Mouse (Mus musculus): ENCODE results near the gene Dgat2l6. TPM values are rescaled to one million over a fixed set of nuclear protein-coding genes. Genes with fewer than 3 reads are reported as not detected.

Gene Dgat2l6
- polyA plus RNA-seq, 1 experiment from 2014 or later, result not detected

GRCm38 (mm10) chrX:100516683-100517082 lies 8.0 kb upstream of the Dgat2l6 start:
- no peaks in the 10 kb centered on the region for H3K27me3 ChIP-seq (ENCODE audit: control insufficient read depth, insufficient read depth, low read length)
- H3K9me3 ChIP-seq (ENCODE audit: control insufficient read depth, low read depth, low read length), result no peaks in the 10 kb centered on the region
- no peak for ATAC-seq (ENCODE audit: insufficient number of reproducible peaks, insufficient read depth, low FRiP score, low read depth)
- H3K4me3 ChIP-seq (ENCODE audit: low read depth, low read length), result no peak overlapping the region
- no peaks in the 10 kb centered on the region for H3K36me3 ChIP-seq (ENCODE audit: control insufficient read depth, insufficient read depth, low read length)
- H3K27ac ChIP-seq (ENCODE audit: low read length), result no peak overlapping the region
- no peak overlapping the region for H3K9ac ChIP-seq (replicated peaks; ENCODE audit: low read depth, low read length)
- 84% methylated on average over 3 of the region's 3 CpGs for WGBS
- H3K4me1 ChIP-seq (ENCODE audit: control insufficient read depth, insufficient read depth, low read length), result no peaks in the 10 kb centered on the region
- H3K4me2 ChIP-seq (replicated peaks; ENCODE audit: low read depth, low read length), result no peak overlapping the region

- Histone ChIP-seq H3K9ac (replicated peaks; ENCODE audit: low read depth, low read length) (no peak overlapping the region), H3K4me3 (ENCODE audit: low read depth, low read length) (no peak overlapping the region), H3K4me1 (ENCODE audit: control insufficient read depth, insufficient read depth, low read length) (no peaks in the 10 kb centered on the region), H3K9me3 (ENCODE audit: control insufficient read depth, low read depth, low read length) (no peaks in the 10 kb centered on the region), H3K27ac (ENCODE audit: low read length) (no peak overlapping the region), H3K4me2 (replicated peaks; ENCODE audit: low read depth, low read length) (no peak overlapping the region), H3K36me3 (ENCODE audit: control insufficient read depth, insufficient read depth, low read length) (no peaks in the 10 kb centered on the region), H3K27me3 (ENCODE audit: control insufficient read depth, insufficient read depth, low read length) (no peaks in the 10 kb centered on the region)
- WGBS, result 88% methylated on average over 6 of the region's 6 CpGs
- ATAC-seq (ENCODE audit: insufficient number of reproducible peaks, insufficient read depth, low FRiP score, low read depth), result no peak
Observed at GRCm38 (mm10) chrX:100517626-100518025, 7.0 kb upstream of the Dgat2l6 start.

GRCm38 (mm10) chrX:100518532-100518931 lies 6.1 kb upstream of the Dgat2l6 start:
- H3K4me2 ChIP-seq (replicated peaks; ENCODE audit: low read depth, low read length), result no peak overlapping the region
- H3K9ac ChIP-seq (replicated peaks; ENCODE audit: low read depth, low read length), result no peak overlapping the region
- H3K27me3 ChIP-seq (ENCODE audit: control insufficient read depth, insufficient read depth, low read length), result no peaks in the 10 kb centered on the region
- no peak overlapping the region for H3K27ac ChIP-seq (ENCODE audit: low read length)
- 89% methylated on average over 2 of the region's 2 CpGs for WGBS
- no peaks in the 10 kb centered on the region for H3K36me3 ChIP-seq (ENCODE audit: control insufficient read depth, insufficient read depth, low read length)
- H3K9me3 ChIP-seq (ENCODE audit: control insufficient read depth, low read depth, low read length), result no peaks in the 10 kb centered on the region
- H3K4me3 ChIP-seq (ENCODE audit: low read depth, low read length), result no peak overlapping the region
- no peak for ATAC-seq (ENCODE audit: insufficient number of reproducible peaks, insufficient read depth, low FRiP score, low read depth)
- H3K4me1 ChIP-seq (ENCODE audit: control insufficient read depth, insufficient read depth, low read length), result no peaks in the 10 kb centered on the region

GRCm38 (mm10) chrX:100556026-100556425 lies 31.4 kb downstream of the Dgat2l6 start:
- no peak overlapping the region for H3K4me3 ChIP-seq (ENCODE audit: low read depth, low read length)
- no peaks in the 10 kb centered on the region for H3K27me3 ChIP-seq (ENCODE audit: control insufficient read depth, insufficient read depth, low read length)
- H3K9ac ChIP-seq (replicated peaks; ENCODE audit: low read depth, low read length), result no peak overlapping the region
- H3K27ac ChIP-seq (ENCODE audit: low read length), result no peak overlapping the region
- H3K36me3 ChIP-seq (ENCODE audit: control insufficient read depth, insufficient read depth, low read length), result no peaks in the 10 kb centered on the region
- H3K9me3 ChIP-seq (ENCODE audit: control insufficient read depth, low read depth, low read length), result no peaks in the 10 kb centered on the region
- no peak overlapping the region for H3K4me2 ChIP-seq (replicated peaks; ENCODE audit: low read depth, low read length)
- 86% methylated on average over 3 of the region's 3 CpGs for WGBS
- ATAC-seq (ENCODE audit: insufficient number of reproducible peaks, insufficient read depth, low FRiP score, low read depth), result no peak
- no peaks in the 10 kb centered on the region for H3K4me1 ChIP-seq (ENCODE audit: control insufficient read depth, insufficient read depth, low read length)

GRCm38 (mm10) chrX:100565696-100566095 lies 41.1 kb downstream of the Dgat2l6 start:
- H3K36me3 ChIP-seq (ENCODE audit: control insufficient read depth, insufficient read depth, low read length), result no peaks in the 10 kb centered on the region
- no peak overlapping the region for H3K4me3 ChIP-seq (ENCODE audit: low read depth, low read length)
- H3K9ac ChIP-seq (replicated peaks; ENCODE audit: low read depth, low read length), result no peak overlapping the region
- no peaks in the 10 kb centered on the region for H3K27me3 ChIP-seq (ENCODE audit: control insufficient read depth, insufficient read depth, low read length)
- H3K4me2 ChIP-seq (replicated peaks; ENCODE audit: low read depth, low read length), result no peak overlapping the region
- no peaks in the 10 kb centered on the region for H3K4me1 ChIP-seq (ENCODE audit: control insufficient read depth, insufficient read depth, low read length)
- 75% methylated on average over 3 of the region's 3 CpGs for WGBS
- no peak overlapping the region for H3K27ac ChIP-seq (ENCODE audit: low read length)
- ATAC-seq (ENCODE audit: insufficient number of reproducible peaks, insufficient read depth, low FRiP score, low read depth), result no peak
- H3K9me3 ChIP-seq (ENCODE audit: control insufficient read depth, low read depth, low read length), result no peaks in the 10 kb centered on the region

- Histone ChIP-seq H3K36me3 (ENCODE audit: control insufficient read depth, insufficient read depth, low read length) (no peaks in the 10 kb centered on the region), H3K4me1 (ENCODE audit: control insufficient read depth, insufficient read depth, low read length) (no peaks in the 10 kb centered on the region), H3K4me3 (ENCODE audit: low read depth, low read length) (no peak within 1 kb of the TSS), H3K4me2 (replicated peaks; ENCODE audit: low read depth, low read length) (no peak within 1 kb of the TSS), H3K27me3 (ENCODE audit: control insufficient read depth, insufficient read depth, low read length) (no peaks in the 10 kb centered on the region), H3K9me3 (ENCODE audit: control insufficient read depth, low read depth, low read length) (no peaks in the 10 kb centered on the region), H3K9ac (replicated peaks; ENCODE audit: low read depth, low read length) (no peak within 1 kb of the TSS), H3K27ac (ENCODE audit: low read length) (no peak within 1 kb of the TSS)
- ATAC-seq (ENCODE audit: insufficient number of reproducible peaks, insufficient read depth, low FRiP score, low read depth), result no peak
- WGBS, result 70% methylated on average over 1 of the region's 1 CpGs
Observed at GRCm38 (mm10) chrX:100571951-100572350, 47.3 kb downstream of the Dgat2l6 start, which contains the start of gene Awat1. Awat1 (plus strand) TSS chrX:100572251.

GRCm38 (mm10) chrX:100594791-100595190 lies 70.2 kb downstream of the Dgat2l6 start, which contains the start of gene P2ry4:
P2ry4 (minus strand) TSS chrX:100594869.
- H3K9me3 ChIP-seq (ENCODE audit: control insufficient read depth, low read depth, low read length), result no peaks in the 10 kb centered on the region
- no peaks in the 10 kb centered on the region for H3K4me1 ChIP-seq (ENCODE audit: control insufficient read depth, insufficient read depth, low read length)
- H3K4me2 ChIP-seq (replicated peaks; ENCODE audit: low read depth, low read length), result no peak within 1 kb of the TSS
- H3K27ac ChIP-seq (ENCODE audit: low read length), result no peak within 1 kb of the TSS
- no peak for ATAC-seq (ENCODE audit: insufficient number of reproducible peaks, insufficient read depth, low FRiP score, low read depth)
- no peaks in the 10 kb centered on the region for H3K27me3 ChIP-seq (ENCODE audit: control insufficient read depth, insufficient read depth, low read length)
- H3K9ac ChIP-seq (replicated peaks; ENCODE audit: low read depth, low read length), result no peak within 1 kb of the TSS
- no peak within 1 kb of the TSS for H3K4me3 ChIP-seq (ENCODE audit: low read depth, low read length)
- no peaks in the 10 kb centered on the region for H3K36me3 ChIP-seq (ENCODE audit: control insufficient read depth, insufficient read depth, low read length)
- 51% methylated on average over 4 of the region's 4 CpGs for WGBS

Other genes starting within 250 kb of the Dgat2l6 start
- 0.60 TPM in 1 of 2 replicates, not detected in the other for gene Otud6a, start 95.8 kb upstream of the Dgat2l6 start, polyA plus RNA-seq (2014; fragmentation: Nextera tagmentation; extraction: Ambion mirVana)
- gene Awat2, start 82.1 kb upstream of the Dgat2l6 start, polyA plus RNA-seq (2014; fragmentation: Nextera tagmentation; extraction: Ambion mirVana), result 0.85 and 1.5 TPM in 2 replicates
- 45.3 and 45.7 TPM in 2 replicates for gene Igbp1, start 30.5 kb upstream of the Dgat2l6 start, polyA plus RNA-seq (2014; fragmentation: Nextera tagmentation; extraction: Ambion mirVana)
- gene Awat1, start 47.4 kb downstream of the Dgat2l6 start, polyA plus RNA-seq (2014; fragmentation: Nextera tagmentation; extraction: Ambion mirVana), result not detected in 2 replicates
- gene P2ry4, start 70.0 kb downstream of the Dgat2l6 start, polyA plus RNA-seq (2014; fragmentation: Nextera tagmentation; extraction: Ambion mirVana), result not detected in 2 replicates
- gene Arr3, start 80.7 kb downstream of the Dgat2l6 start, polyA plus RNA-seq (2014; fragmentation: Nextera tagmentation; extraction: Ambion mirVana), result not detected in 2 replicates
- gene Kif4, start 100.9 kb downstream of the Dgat2l6 start, polyA plus RNA-seq (2014; fragmentation: Nextera tagmentation; extraction: Ambion mirVana), result 30.0 and 31.1 TPM in 2 replicates
- gene Pdzd11, start 101.7 kb downstream of the Dgat2l6 start, polyA plus RNA-seq (2014; fragmentation: Nextera tagmentation; extraction: Ambion mirVana), result 85.5 and 96.6 TPM in 2 replicates
- gene Gdpd2, start 205.0 kb downstream of the Dgat2l6 start, polyA plus RNA-seq (2014; fragmentation: Nextera tagmentation; extraction: Ambion mirVana), result 2.3 and 2.9 TPM in 2 replicates
- gene Dlg3, start 242.9 kb downstream of the Dgat2l6 start, polyA plus RNA-seq (2014; fragmentation: Nextera tagmentation; extraction: Ambion mirVana), result 9.6 and 14.5 TPM in 2 replicates

Measured in stomach, embryonic 14.5 days (tissue).